Mouse (Mus musculus) testis, postnatal 10 days (tissue): Measurements from ENCODE around the gene Slc4a1.
A peak's percentile ranks its signal among the peaks of the same experiment; 100 is the strongest.

Experiments used
- DNase-seq: peaks from one replicate; pipeline ENCODE4 v3.0.0; 2021; ENCODE audit warnings: low spot score

Gene Slc4a1

GRCm38 (mm10) chr11:102323516-102323915 lies 42.5 kb downstream of the Slc4a1 start:
- DNase-seq = no peak

- DNase-seq = no peak
Measured at GRCm38 (mm10) chr11:102321931-102322330, 44.1 kb downstream of the Slc4a1 start.

- DNase-seq = peak; percentile 82
Measured at GRCm38 (mm10) chr11:102320686-102321005, 45.4 kb downstream of the Slc4a1 start.

- DNase-seq = peak; percentile 83
Measured at GRCm38 (mm10) chr11:102319941-102320685, 45.9 kb downstream of the Slc4a1 start.

- DNase-seq = peak; percentile 87
Measured at GRCm38 (mm10) chr11:102319410-102319792, 46.6 kb downstream of the Slc4a1 start, which contains the start of gene Ubtf. Gene Ubtf (minus strand): TSS chr11:102319742.

- peak; percentile 71 for DNase-seq
Measured at GRCm38 (mm10) chr11:102318576-102319409, 47.2 kb downstream of the Slc4a1 start.

- DNase-seq = peak; percentile 86
Measured at GRCm38 (mm10) chr11:102317901-102318575, 48.0 kb downstream of the Slc4a1 start.

GRCm38 (mm10) chr11:102317298-102317900 lies 48.6 kb downstream of the Slc4a1 start:
- peak; percentile 81 for DNase-seq

- peak; percentile 93 for DNase-seq
Measured at GRCm38 (mm10) chr11:102316572-102317297, 49.3 kb downstream of the Slc4a1 start.

- peak; percentile 65 for DNase-seq
Measured at GRCm38 (mm10) chr11:102315690-102316571, 50.1 kb downstream of the Slc4a1 start.

- DNase-seq = no peak
Measured at GRCm38 (mm10) chr11:102314321-102314720, 51.7 kb downstream of the Slc4a1 start.

- DNase-seq = no peak
Measured at GRCm38 (mm10) chr11:102312586-102312985, 53.4 kb downstream of the Slc4a1 start.

GRCm38 (mm10) chr11:102311966-102312365 lies 54.0 kb downstream of the Slc4a1 start:
- no peak for DNase-seq

- peak; percentile 67 for DNase-seq
Measured at GRCm38 (mm10) chr11:102310768-102311695, 55.0 kb downstream of the Slc4a1 start.

- DNase-seq = peak; percentile 65
Measured at GRCm38 (mm10) chr11:102309821-102310617, 56.0 kb downstream of the Slc4a1 start.

GRCm38 (mm10) chr11:102308979-102309378 lies 57.0 kb downstream of the Slc4a1 start:
- peak; percentile 97 for DNase-seq

- no peak for DNase-seq
Measured at GRCm38 (mm10) chr11:102308104-102308503, 57.9 kb downstream of the Slc4a1 start.

GRCm38 (mm10) chr11:102305359-102305758 lies 60.6 kb downstream of the Slc4a1 start:
- peak; percentile 51 for DNase-seq
